In genomic region chr3:107496086-107496850, GRCm38 (mm10) we compare ENCODE assay signal across 16 mouse cellular contexts. TPM values are rescaled to one million over a fixed set of nuclear protein-coding genes. Genes with fewer than 3 reads are reported as not detected.
A peak's percentile ranks its signal among the peaks of the same experiment; 100 is the strongest.
DNase-seq lines count a peak whose midpoint lies in the region; ATAC-seq and TF ChIP-seq lines count a peak whose summit lies in the region.
"Had no signal": no experiment of that assay in that cellular context is flagged by ENCODE, and none has a peak within 500 bp of the region (broad histone marks: within the 10 kb centered on the region; RNA-seq: fewer than 3 reads in every experiment).

No protein-coding gene starts in this region.

- peak; percentile 48 to 59 for DNase-seq in cerebellum, postnatal 25 days
- no peak for DNase-seq in cerebellum, adult 8-10 months
- DNase-seq in layer of hippocampus, adult 2 months (ENCODE audit: low spot score in 2 of 2): no peak
- DNase-seq in layer of hippocampus, adult 11-12 months (ENCODE audit: low spot score): no peak
- peak; percentile 65 for DNase-seq in hindbrain, embryonic 14.5 days (ENCODE audit: low spot score)
- DNase-seq in retina, embryonic 14.5 days (ENCODE audit: low spot score): peak; percentile 40
- DNase-seq in embryo, embryonic 10 days (ENCODE audit: low spot score): no peak
- no peak for DNase-seq in left cerebral cortex, postnatal 14 days (ENCODE audit: low spot score in 2 of 2)
- DNase-seq: adrenal gland, adult 2 months; B cell, adult 2 months had no signal

- intact Hi-C loops in left cerebral cortex, postnatal 14 days (cut with DNase I): no loop called here

- H3K27ac ChIP-seq in layer of hippocampus, adult 2 months: peak overlapping the region; percentile 41
- H3K27ac ChIP-seq in hindbrain, embryonic 14.5 days: peak overlapping the region; percentile 49; the same call in 1 of the 2 replicates
- H3K27ac ChIP-seq: embryonic facial prominence, embryonic 15.5 days; heart, embryonic 13.5 days; liver, embryonic 12.5 days; macrophage had no signal

- WGBS in hindbrain, embryonic 14.5 days: 45% methylated on average over 13 of the region's 13 CpGs

- H3K27me3 ChIP-seq in hindbrain, embryonic 14.5 days (ENCODE audit: control insufficient read depth, insufficient read depth, low read length): no peaks in the 10 kb centered on the region
- H3K27me3 ChIP-seq: embryonic facial prominence, embryonic 15.5 days; heart, embryonic 13.5 days; liver, embryonic 12.5 days had no signal

- ATAC-seq in hindbrain, embryonic 14.5 days (ENCODE audit: low FRiP score): peak; percentile 70; the same call in 1 of the 2 replicates
- ATAC-seq: liver, embryonic 12.5 days had no signal

- no peak overlapping the region for H3K4me3 ChIP-seq in layer of hippocampus, adult 2 months
- H3K4me3 ChIP-seq in hindbrain, embryonic 14.5 days (replicated peaks; ENCODE audit: low read length): no peak overlapping the region
- H3K4me3 ChIP-seq: embryonic facial prominence, embryonic 15.5 days; heart, embryonic 13.5 days; liver, embryonic 12.5 days had no signal

- peaks cover 22% of the 10 kb centered on the region for H3K4me1 ChIP-seq in hindbrain, embryonic 14.5 days (replicated peaks; ENCODE audit: control insufficient read depth, insufficient read depth, low read length)
- H3K4me1 ChIP-seq: liver, embryonic 12.5 days had no signal

- no peak overlapping the region for H3K4me2 ChIP-seq in hindbrain, embryonic 14.5 days (replicated peaks)
- H3K4me2 ChIP-seq: embryonic facial prominence, embryonic 15.5 days; heart, embryonic 13.5 days; liver, embryonic 12.5 days had no signal

- H3K9me3 ChIP-seq in hindbrain, embryonic 14.5 days (ENCODE audit: control insufficient read depth, low read length): no peaks in the 10 kb centered on the region
- H3K9me3 ChIP-seq: embryonic facial prominence, embryonic 15.5 days had no signal

- no peak overlapping the region for H3K9ac ChIP-seq in hindbrain, embryonic 14.5 days
- H3K9ac ChIP-seq: embryonic facial prominence, embryonic 15.5 days; heart, embryonic 13.5 days; liver, embryonic 12.5 days had no signal

- no peak for TF ChIP-seq CTCF in layer of hippocampus, adult 2 months (conservative IDR thresholded peaks at IDR 0.05)

- 0 out of 2 replicates have a peak, but pooled peaks cover 5% of the 10 kb centered on the region for H3K36me3 ChIP-seq in hindbrain, embryonic 14.5 days (replicated peaks; ENCODE audit: control insufficient read depth, insufficient read depth)
- H3K36me3 ChIP-seq: liver, embryonic 12.5 days had no signal

RNA-seq across cellular contexts. Expression of gene Slc6a17, which starts 21.6 kb away (rescaled TPM):
- 100 to 1,000 TPM; 276 to 290 TPM for total RNA-seq in layer of hippocampus, adult 2 months (2021)
- polyA plus RNA-seq in hindbrain, embryonic 14.5 days (2014; fragmentation: Nextera tagmentation; extraction: Ambion mirVana): 15.5 and 18.8 TPM in 2 replicates
- total RNA-seq in left cerebral cortex, postnatal 14 days (2021): 100 to 1,000 TPM; 365 to 381 TPM

RNA-seq across cellular contexts. Expression of gene Kcnc4, which starts 36.9 kb away (rescaled TPM):
- 10 to 100 TPM; 59.1 to 62.3 TPM for total RNA-seq in layer of hippocampus, adult 2 months (2021)
- polyA plus RNA-seq in hindbrain, embryonic 14.5 days (2014; fragmentation: Nextera tagmentation; extraction: Ambion mirVana): 7.9 and 11.8 TPM in 2 replicates
- 10 to 100 TPM; 61.7 to 74.6 TPM for total RNA-seq in left cerebral cortex, postnatal 14 days (2021)
- polyA plus RNA-seq: liver, embryonic 12.5 days; macrophage had no signal

RNA-seq across cellular contexts. Expression of gene Ubl4b, which starts 58.6 kb away (rescaled TPM):
- not detected for total RNA-seq in layer of hippocampus, adult 2 months (2021)
- polyA plus RNA-seq in hindbrain, embryonic 14.5 days (2014; fragmentation: Nextera tagmentation; extraction: Ambion mirVana): not detected in 2 replicates
- under 1 TPM in 1 of 2 experiments, not detected in 1; 0.24 TPM for total RNA-seq in left cerebral cortex, postnatal 14 days (2021)
- total RNA-seq: adrenal gland, adult 2 months; gastrocnemius, adult 18-20 months had no signal
- polyA plus RNA-seq: adrenal gland, adult 2 months; embryonic facial prominence, embryonic 15.5 days; heart, embryonic 13.5 days; intestine, embryonic 14.5 days; liver, embryonic 12.5 days; macrophage had no signal

Comparison
In these comparisons a context has a peak if more than half of its experiments do, and no peak if none do; other contexts are left out.
1. DNase-seq: peak in cerebellum, postnatal 25 days (2 of 2), hindbrain, embryonic 14.5 days (single experiment) and retina, embryonic 14.5 days (single experiment); none in cerebellum, adult 8-10 months (single experiment), layer of hippocampus, adult 2 months (0 of 2), layer of hippocampus, adult 11-12 months (single experiment), embryo, embryonic 10 days (single experiment) and left cerebral cortex, postnatal 14 days (0 of 2).